Mouse (Mus musculus) heart, adult 11 months (tissue): ENCODE data around the gene Tbc1d10a.

Experiments used
- DNase-seq: peaks from one replicate; pipeline ENCODE4 v3.0.0; 2022

Gene Tbc1d10a

GRCm38 (mm10) chr11:4186486-4187317, at the start of gene Tbc1d10a:
Gene Tbc1d10a (plus strand): TSS chr11:4186789.
- peak; percentile 100 for DNase-seq

- DNase-seq, result no peak
Observed at GRCm38 (mm10) chr11:4138964-4139363, 47.6 kb upstream of the Tbc1d10a start.

GRCm38 (mm10) chr11:4141505-4141904, 45.1 kb upstream of the Tbc1d10a start:
- no peak for DNase-seq

- no peak for DNase-seq
Observed at GRCm38 (mm10) chr11:4142352-4142751, 44.2 kb upstream of the Tbc1d10a start.

GRCm38 (mm10) chr11:4143281-4144062, 43.1 kb upstream of the Tbc1d10a start:
- DNase-seq, result no peak

- no peak for DNase-seq
Observed at GRCm38 (mm10) chr11:4146381-4146780, 40.2 kb upstream of the Tbc1d10a start.

- no peak for DNase-seq
Observed at GRCm38 (mm10) chr11:4147098-4147497, 39.5 kb upstream of the Tbc1d10a start.

- peak; percentile 97 for DNase-seq
Observed at GRCm38 (mm10) chr11:4148120-4148519, 38.5 kb upstream of the Tbc1d10a start.

- no peak for DNase-seq
Observed at GRCm38 (mm10) chr11:4148536-4149156, 37.9 kb upstream of the Tbc1d10a start.

GRCm38 (mm10) chr11:4149886-4150285, 36.7 kb upstream of the Tbc1d10a start:
- DNase-seq, result no peak

- DNase-seq, result no peak
Observed at GRCm38 (mm10) chr11:4153694-4154093, 32.9 kb upstream of the Tbc1d10a start.

GRCm38 (mm10) chr11:4155641-4156040, 30.9 kb upstream of the Tbc1d10a start:
- DNase-seq, result no peak

GRCm38 (mm10) chr11:4158676-4159075, 27.9 kb upstream of the Tbc1d10a start:
- no peak for DNase-seq

- peak; percentile 99 for DNase-seq
Observed at GRCm38 (mm10) chr11:4159808-4160708, 26.5 kb upstream of the Tbc1d10a start, which contains the start of the genes Ccdc157 and Sf3a1. Gene Ccdc157 (minus strand): TSS chr11:4160293. Gene Sf3a1 (plus strand): TSS chr11:4160350.

GRCm38 (mm10) chr11:4160758-4161480, 25.7 kb upstream of the Tbc1d10a start:
- no peak for DNase-seq

- DNase-seq, result no peak
Observed at GRCm38 (mm10) chr11:4164701-4165100, 21.9 kb upstream of the Tbc1d10a start.

- DNase-seq, result no peak
Observed at GRCm38 (mm10) chr11:4166467-4167090, 20.0 kb upstream of the Tbc1d10a start.

- DNase-seq, result peak; percentile 98
Observed at GRCm38 (mm10) chr11:4174586-4174985, 12.0 kb upstream of the Tbc1d10a start.

- peak; percentile 95 for DNase-seq
Observed at GRCm38 (mm10) chr11:4177716-4178115, 8.9 kb upstream of the Tbc1d10a start.

- DNase-seq, result peak; percentile 92
Observed at GRCm38 (mm10) chr11:4182061-4182460, 4.5 kb upstream of the Tbc1d10a start.

GRCm38 (mm10) chr11:4183511-4183910, 3.1 kb upstream of the Tbc1d10a start:
- DNase-seq, result no peak
